Mouse (Mus musculus): ENCODE measurements at regions not wholly inside any gene's neighbourhood (a gene's known extent, or its start where the extent isn't known, plus 50 kb on each side); places are given as distances from the start of the nearest gene placed in this dataset.
A peak's percentile ranks its signal among the peaks of the same experiment; 100 is the strongest.

GRCm38 (mm10) chr4:31392932-31393632 is 570.8 kb upstream of the Map3k7 start:
- DNase-seq (ENCODE audit: low read depth, low spot score) = no peak

- DNase-seq (ENCODE audit: low read depth, low spot score) = no peak
Measured at GRCm38 (mm10) chr4:31395538-31395937, 568.4 kb upstream of the Map3k7 start.

- DNase-seq (ENCODE audit: low read depth, low spot score) = no peak
Measured at GRCm38 (mm10) chr4:31403976-31404375, 559.9 kb upstream of the Map3k7 start.

GRCm38 (mm10) chr4:31404840-31405714 is 558.8 kb upstream of the Map3k7 start:
- no peak for DNase-seq (ENCODE audit: low read depth, low spot score)

- no peak for DNase-seq (ENCODE audit: low read depth, low spot score)
Measured at GRCm38 (mm10) chr4:31410157-31410556, 553.7 kb upstream of the Map3k7 start.

GRCm38 (mm10) chr4:31411770-31412525 is 551.9 kb upstream of the Map3k7 start:
- DNase-seq (ENCODE audit: low read depth, low spot score) = no peak

- DNase-seq (ENCODE audit: low read depth, low spot score) = no peak
Measured at GRCm38 (mm10) chr4:31417161-31417560, 546.7 kb upstream of the Map3k7 start.

GRCm38 (mm10) chr4:31419240-31419639 is 544.7 kb upstream of the Map3k7 start:
- peak; percentile 71 for DNase-seq (ENCODE audit: low read depth, low spot score)

GRCm38 (mm10) chr4:31420167-31420566 is 543.7 kb upstream of the Map3k7 start:
- DNase-seq (ENCODE audit: low read depth, low spot score) = no peak

- no peak for DNase-seq (ENCODE audit: low read depth, low spot score)
Measured at GRCm38 (mm10) chr4:31421386-31421785, 542.5 kb upstream of the Map3k7 start.

- DNase-seq (ENCODE audit: low read depth, low spot score) = no peak
Measured at GRCm38 (mm10) chr4:31425135-31425534, 538.8 kb upstream of the Map3k7 start.

- no peak for DNase-seq (ENCODE audit: low read depth, low spot score)
Measured at GRCm38 (mm10) chr4:31425716-31426115, 538.2 kb upstream of the Map3k7 start.

- DNase-seq (ENCODE audit: low read depth, low spot score) = no peak
Measured at GRCm38 (mm10) chr4:31426169-31427030, 537.5 kb upstream of the Map3k7 start.

GRCm38 (mm10) chr4:31433943-31434342 is 530.0 kb upstream of the Map3k7 start:
- DNase-seq (ENCODE audit: low read depth, low spot score) = no peak

GRCm38 (mm10) chr4:31454898-31455297 is 509.0 kb upstream of the Map3k7 start:
- DNase-seq (ENCODE audit: low read depth, low spot score) = no peak

- DNase-seq (ENCODE audit: low read depth, low spot score) = no peak
Measured at GRCm38 (mm10) chr4:31455466-31455865, 508.4 kb upstream of the Map3k7 start.

- DNase-seq (ENCODE audit: low read depth, low spot score) = no peak
Measured at GRCm38 (mm10) chr4:31462456-31462855, 501.4 kb upstream of the Map3k7 start.

GRCm38 (mm10) chr4:31463130-31463698 is 500.7 kb upstream of the Map3k7 start:
- DNase-seq (ENCODE audit: low read depth, low spot score) = no peak

- no peak for DNase-seq (ENCODE audit: low read depth, low spot score)
Measured at GRCm38 (mm10) chr4:31468306-31468705, 495.6 kb upstream of the Map3k7 start.

GRCm38 (mm10) chr4:31469803-31470202 is 494.1 kb upstream of the Map3k7 start:
- DNase-seq (ENCODE audit: low read depth, low spot score) = no peak

GRCm38 (mm10) chr4:31492535-31492934 is 471.4 kb upstream of the Map3k7 start:
- no peak for DNase-seq (ENCODE audit: low read depth, low spot score)

Data from brain, embryonic 18.5 days (tissue).